Mouse (Mus musculus): ENCODE results near the gene Gbp8. TPM values are rescaled to one million over a fixed set of nuclear protein-coding genes. Genes with fewer than 3 reads are reported as not detected.
"Not testable (repeated sequence)": the region's sequence is repeated elsewhere in the genome, so short reads cannot be mapped to it uniquely, and the experiment has no call there.

Gene Gbp8
- polyA plus RNA-seq, 1 experiment from 2014 or later = 0.79 TPM

DNA sequence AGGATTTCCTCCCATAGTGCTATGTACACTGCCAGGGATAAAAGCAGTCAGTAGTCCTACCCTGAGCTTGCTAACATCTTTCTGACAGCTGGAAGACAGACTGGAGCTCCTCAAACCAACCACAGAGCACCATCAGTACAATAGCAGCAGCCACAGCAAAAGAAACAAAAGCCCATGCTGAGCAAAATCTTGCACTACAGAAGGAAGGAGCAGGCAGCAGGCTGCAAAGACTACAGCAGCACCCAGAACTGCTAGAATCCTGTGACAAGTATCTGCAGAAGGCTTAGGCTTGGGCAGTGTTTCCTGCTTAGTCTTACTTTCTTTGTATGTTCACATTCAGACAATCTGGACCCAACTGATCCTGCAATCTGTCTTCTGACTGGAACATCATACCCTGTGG lies 71.0 kb downstream of the Gbp8 start:
- ATAC-seq (ENCODE audit: low read depth); H3K27ac ChIP-seq (replicated peaks; ENCODE audit: low read depth, low read length); H3K27me3 ChIP-seq (replicated peaks; ENCODE audit: control insufficient read depth, insufficient read depth, low read length): not testable (repeated sequence)

DNA sequence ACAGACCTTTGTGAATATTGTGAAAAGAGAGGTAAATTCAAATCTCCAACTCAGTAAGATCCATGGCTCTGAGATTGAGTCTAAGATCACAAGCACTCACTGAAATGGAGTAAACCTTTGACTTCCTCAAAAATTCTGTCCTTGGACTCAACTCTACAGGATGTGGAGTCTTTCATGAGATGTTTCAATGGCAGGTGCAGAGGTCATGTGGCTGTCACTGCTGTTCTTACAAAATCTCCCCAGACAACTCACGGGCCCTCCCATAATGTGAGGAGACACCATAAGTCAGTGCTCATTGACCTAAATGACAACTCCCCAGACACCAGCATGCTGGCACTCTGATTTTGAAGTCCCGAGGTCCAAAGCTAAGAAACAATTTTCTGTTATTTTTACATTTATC lies 74.9 kb downstream of the Gbp8 start:
- 62% methylated on average over 2 of the region's 2 CpGs for WGBS
- H3K36me3 ChIP-seq (ENCODE audit: control insufficient read depth, insufficient read depth, low read length); H3K9me3 ChIP-seq (ENCODE audit: control insufficient read depth, low read length); H3K4me3 ChIP-seq (ENCODE audit: low read depth, low read length); H3K4me2 ChIP-seq (ENCODE audit: low read depth, low read length); H3K27me3 ChIP-seq (replicated peaks; ENCODE audit: control insufficient read depth, insufficient read depth, low read length); ATAC-seq (ENCODE audit: low read depth); DNase-seq (ENCODE audit: low spot score); H3K9ac ChIP-seq (ENCODE audit: low read depth, low read length); H3K4me1 ChIP-seq (ENCODE audit: control insufficient read depth, insufficient read depth, low read length); H3K27ac ChIP-seq (replicated peaks; ENCODE audit: low read depth, low read length): not testable (repeated sequence)

More for the DNA sequence above, 71.0 kb downstream of the Gbp8 start:
- not testable (repeated sequence) for H3K9me3 ChIP-seq (ENCODE audit: control insufficient read depth, low read length); H3K4me3 ChIP-seq (ENCODE audit: low read depth, low read length); H3K36me3 ChIP-seq (ENCODE audit: control insufficient read depth, insufficient read depth, low read length); DNase-seq (ENCODE audit: low spot score); H3K9ac ChIP-seq (ENCODE audit: low read depth, low read length); H3K4me2 ChIP-seq (ENCODE audit: low read depth, low read length); H3K4me1 ChIP-seq (ENCODE audit: control insufficient read depth, insufficient read depth, low read length)

DNA sequence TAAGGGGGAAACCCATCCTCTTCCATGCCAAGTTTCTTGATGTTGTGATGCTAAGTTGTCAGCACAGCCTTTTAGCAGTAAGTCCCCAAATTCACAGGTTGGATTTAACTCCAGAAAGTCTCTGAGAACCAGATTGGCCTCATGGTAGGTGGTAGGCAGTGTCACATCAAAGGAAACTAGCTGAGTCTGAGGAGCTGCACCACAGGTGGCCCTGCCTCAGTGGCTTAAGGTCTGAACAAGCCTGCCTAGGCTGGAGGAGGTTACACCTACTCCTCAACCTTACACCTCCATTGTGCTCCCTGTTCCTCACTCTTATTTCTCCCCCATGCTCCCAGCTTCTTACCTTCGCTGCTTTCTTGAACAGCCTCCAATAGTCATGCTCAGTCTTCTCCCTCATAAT lies 76.0 kb downstream of the Gbp8 start:
- Histone ChIP-seq H3K27ac (replicated peaks; ENCODE audit: low read depth, low read length) (no peak overlapping the region), H3K4me1 (ENCODE audit: control insufficient read depth, insufficient read depth, low read length) (no peaks in the 10 kb centered on the region), H3K9ac (ENCODE audit: low read depth, low read length) (no peak overlapping the region), H3K4me3 (ENCODE audit: low read depth, low read length) (no peak overlapping the region), H3K4me2 (ENCODE audit: low read depth, low read length) (no peak overlapping the region), H3K9me3 (ENCODE audit: control insufficient read depth, low read length) (no peaks in the 10 kb centered on the region), H3K36me3 (ENCODE audit: control insufficient read depth, insufficient read depth, low read length) (no peaks in the 10 kb centered on the region), H3K27me3 (replicated peaks; ENCODE audit: control insufficient read depth, insufficient read depth, low read length) (no peaks in the 10 kb centered on the region)
- ATAC-seq (ENCODE audit: low read depth) = no peak
- no peak for DNase-seq (ENCODE audit: low spot score)
- 74% methylated on average over 1 of the region's 1 CpGs for WGBS

DNA sequence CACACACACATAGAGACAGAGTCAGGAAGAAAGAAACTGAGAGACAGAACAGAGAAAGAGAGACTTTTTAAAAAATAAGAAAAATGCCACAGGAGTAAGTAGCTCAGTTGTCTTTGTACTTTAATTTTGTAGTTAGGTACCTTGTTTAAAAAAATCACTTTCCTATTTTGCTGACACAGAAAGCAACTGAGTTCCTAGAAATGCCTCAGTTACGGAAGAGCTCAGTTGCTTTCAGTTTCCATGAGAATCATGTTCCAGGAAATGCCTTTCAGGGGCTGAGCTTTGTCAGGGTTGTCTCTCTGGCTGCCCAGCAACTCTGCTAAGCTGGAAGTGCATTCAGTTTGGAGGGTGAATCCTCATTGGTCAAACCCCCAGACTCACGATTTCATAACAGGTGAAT lies 76.9 kb downstream of the Gbp8 start:
- ATAC-seq (ENCODE audit: low read depth); H3K36me3 ChIP-seq (ENCODE audit: control insufficient read depth, insufficient read depth, low read length); H3K4me1 ChIP-seq (ENCODE audit: control insufficient read depth, insufficient read depth, low read length); H3K4me3 ChIP-seq (ENCODE audit: low read depth, low read length); H3K9ac ChIP-seq (ENCODE audit: low read depth, low read length); H3K27me3 ChIP-seq (replicated peaks; ENCODE audit: control insufficient read depth, insufficient read depth, low read length); H3K9me3 ChIP-seq (ENCODE audit: control insufficient read depth, low read length); H3K4me2 ChIP-seq (ENCODE audit: low read depth, low read length); H3K27ac ChIP-seq (replicated peaks; ENCODE audit: low read depth, low read length); DNase-seq (ENCODE audit: low spot score): not testable (repeated sequence)
- WGBS = 67% methylated on average over 2 of the region's 2 CpGs

DNA sequence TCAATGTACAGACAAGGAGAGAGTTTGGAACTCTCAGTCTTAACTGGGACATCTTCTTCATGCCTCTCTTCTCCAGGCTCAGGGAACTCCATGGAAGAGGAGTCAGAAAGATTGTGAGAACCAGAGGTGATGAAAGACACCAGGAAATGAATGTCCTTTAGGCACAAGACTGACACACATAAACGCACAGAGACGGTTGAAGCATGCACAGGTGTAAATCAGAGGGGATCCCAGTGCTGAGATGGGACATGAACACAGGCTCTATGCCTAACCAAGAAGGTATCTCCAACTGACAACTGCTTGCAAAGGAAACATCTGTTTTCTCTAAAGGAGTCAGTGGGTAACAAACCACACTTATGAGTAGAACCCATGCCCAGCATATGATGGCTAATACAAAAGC lies 79.1 kb downstream of the Gbp8 start:
- no peaks in the 10 kb centered on the region for H3K4me1 ChIP-seq (ENCODE audit: control insufficient read depth, insufficient read depth, low read length)
- no peak for DNase-seq (ENCODE audit: low spot score)
- no peak overlapping the region for H3K4me3 ChIP-seq (ENCODE audit: low read depth, low read length)
- 95% methylated on average over 2 of the region's 2 CpGs for WGBS
- H3K27me3 ChIP-seq (replicated peaks; ENCODE audit: control insufficient read depth, insufficient read depth, low read length) = no peaks in the 10 kb centered on the region
- H3K9ac ChIP-seq (ENCODE audit: low read depth, low read length) = no peak overlapping the region
- ATAC-seq (ENCODE audit: low read depth) = no peak
- no peak overlapping the region for H3K27ac ChIP-seq (replicated peaks; ENCODE audit: low read depth, low read length)
- H3K36me3 ChIP-seq (ENCODE audit: control insufficient read depth, insufficient read depth, low read length) = no peaks in the 10 kb centered on the region
- H3K4me2 ChIP-seq (ENCODE audit: low read depth, low read length) = no peak overlapping the region
- H3K9me3 ChIP-seq (ENCODE audit: control insufficient read depth, low read length) = no peaks in the 10 kb centered on the region

DNA sequence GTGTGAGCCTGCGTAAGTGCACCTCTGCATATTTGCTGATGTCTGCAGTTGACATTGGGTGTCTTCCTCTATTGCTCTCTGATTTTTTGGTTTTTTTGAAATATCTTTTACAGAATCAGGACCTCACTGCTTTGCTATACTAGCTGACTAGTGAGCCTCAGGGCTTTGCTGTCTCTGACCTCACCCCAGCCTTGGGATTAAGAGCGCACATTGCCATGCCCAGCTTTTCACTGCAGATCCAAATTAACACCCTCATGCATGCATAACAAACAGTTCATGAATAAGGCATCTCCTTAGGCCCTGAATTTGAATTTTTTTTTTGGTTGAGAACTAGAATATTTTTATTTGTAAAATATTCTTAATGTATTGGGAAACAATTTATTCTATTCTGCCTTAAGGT lies 84.1 kb downstream of the Gbp8 start:
- no peak overlapping the region for H3K4me2 ChIP-seq (ENCODE audit: low read depth, low read length)
- no peak overlapping the region for H3K4me3 ChIP-seq (ENCODE audit: low read depth, low read length)
- H3K9ac ChIP-seq (ENCODE audit: low read depth, low read length) = no peak overlapping the region
- no peaks in the 10 kb centered on the region for H3K27me3 ChIP-seq (replicated peaks; ENCODE audit: control insufficient read depth, insufficient read depth, low read length)
- 90% methylated on average over 2 of the region's 2 CpGs for WGBS
- H3K27ac ChIP-seq (replicated peaks; ENCODE audit: low read depth, low read length) = no peak overlapping the region
- no peaks in the 10 kb centered on the region for H3K9me3 ChIP-seq (ENCODE audit: control insufficient read depth, low read length)
- ATAC-seq (ENCODE audit: low read depth) (no peak), DNase-seq (ENCODE audit: low spot score) (no peak)
- no peaks in the 10 kb centered on the region for H3K4me1 ChIP-seq (ENCODE audit: control insufficient read depth, insufficient read depth, low read length)
- H3K36me3 ChIP-seq (ENCODE audit: control insufficient read depth, insufficient read depth, low read length) = no peaks in the 10 kb centered on the region

DNA sequence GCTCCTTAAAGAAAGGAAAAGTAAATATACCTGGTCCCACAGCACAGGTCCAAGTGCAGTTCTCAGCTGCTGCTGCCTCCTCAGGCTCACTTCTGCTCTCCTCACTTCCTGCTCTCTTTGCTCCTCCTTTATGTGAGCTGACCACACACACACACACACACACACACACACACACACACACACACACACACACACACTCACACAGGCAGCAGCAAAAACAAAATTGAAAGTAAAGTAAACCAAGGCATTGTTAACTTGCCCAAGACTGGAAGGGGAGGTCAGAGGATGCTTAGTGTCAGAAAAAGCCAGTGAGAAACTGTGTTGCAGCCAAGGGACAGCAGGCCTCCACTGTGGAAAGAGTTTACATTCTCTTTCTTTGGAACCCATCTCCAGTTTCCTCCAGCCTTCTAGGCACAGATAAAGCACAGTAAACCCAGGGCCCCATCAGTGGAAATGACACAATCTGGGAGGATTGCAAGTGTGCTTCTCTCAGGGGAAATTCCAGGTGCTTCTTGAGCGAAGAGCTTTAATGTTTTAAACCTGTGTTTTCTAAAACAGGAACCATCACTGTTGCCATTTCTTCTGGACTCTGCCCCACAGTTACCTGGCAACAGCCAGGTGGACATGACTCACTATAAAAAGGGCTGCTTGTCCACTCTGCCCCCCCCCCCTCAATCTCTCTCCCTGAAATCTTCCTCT lies 85.7 kb downstream of the Gbp8 start:
- not testable (repeated sequence) for ATAC-seq (ENCODE audit: low read depth)
- 54% methylated on average over 1 of the region's 1 CpGs for WGBS

DNA sequence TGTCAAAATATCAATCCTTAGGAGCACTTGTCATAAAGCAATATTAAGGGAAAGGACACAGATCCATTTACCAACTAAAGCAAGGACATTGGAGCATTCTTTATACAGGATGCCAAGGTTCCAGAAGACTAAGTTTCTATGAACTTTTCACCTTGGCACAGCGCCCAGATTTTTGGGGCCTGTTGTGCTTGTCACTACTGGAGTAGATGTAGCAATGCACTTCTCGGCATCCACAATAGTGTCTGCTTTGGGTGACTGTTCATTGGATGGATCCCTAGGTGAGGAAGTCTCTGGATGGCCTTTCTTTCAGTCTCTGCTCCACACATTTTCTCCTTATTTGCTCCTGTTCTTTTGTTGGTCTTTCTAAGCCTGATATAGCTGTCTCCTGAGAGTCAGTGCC lies 107.0 kb downstream of the Gbp8 start:
- Histone ChIP-seq H3K4me1 (ENCODE audit: control insufficient read depth, insufficient read depth, low read length) (no peaks in the 10 kb centered on the region), H3K36me3 (ENCODE audit: control insufficient read depth, insufficient read depth, low read length) (no peaks in the 10 kb centered on the region), H3K9ac (ENCODE audit: low read depth, low read length) (no peak overlapping the region), H3K27me3 (replicated peaks; ENCODE audit: control insufficient read depth, insufficient read depth, low read length) (no peaks in the 10 kb centered on the region), H3K27ac (replicated peaks; ENCODE audit: low read depth, low read length) (no peak overlapping the region), H3K4me2 (ENCODE audit: low read depth, low read length) (no peak overlapping the region), H3K4me3 (ENCODE audit: low read depth, low read length) (no peak overlapping the region), H3K9me3 (ENCODE audit: control insufficient read depth, low read length) (no peaks in the 10 kb centered on the region)
- DNase-seq (ENCODE audit: low spot score) (peak; percentile 5), ATAC-seq (ENCODE audit: low read depth) (no peak)
- WGBS = 84% methylated on average over 2 of the region's 2 CpGs

More for the DNA sequence above, 85.7 kb downstream of the Gbp8 start:
- H3K9ac ChIP-seq (ENCODE audit: low read depth, low read length); H3K4me3 ChIP-seq (ENCODE audit: low read depth, low read length); H3K27ac ChIP-seq (replicated peaks; ENCODE audit: low read depth, low read length); H3K4me1 ChIP-seq (ENCODE audit: control insufficient read depth, insufficient read depth, low read length); H3K36me3 ChIP-seq (ENCODE audit: control insufficient read depth, insufficient read depth, low read length); H3K4me2 ChIP-seq (ENCODE audit: low read depth, low read length); H3K27me3 ChIP-seq (replicated peaks; ENCODE audit: control insufficient read depth, insufficient read depth, low read length); H3K9me3 ChIP-seq (ENCODE audit: control insufficient read depth, low read length): not testable (repeated sequence)
- DNase-seq (ENCODE audit: low spot score) = peak; percentile 27

DNA sequence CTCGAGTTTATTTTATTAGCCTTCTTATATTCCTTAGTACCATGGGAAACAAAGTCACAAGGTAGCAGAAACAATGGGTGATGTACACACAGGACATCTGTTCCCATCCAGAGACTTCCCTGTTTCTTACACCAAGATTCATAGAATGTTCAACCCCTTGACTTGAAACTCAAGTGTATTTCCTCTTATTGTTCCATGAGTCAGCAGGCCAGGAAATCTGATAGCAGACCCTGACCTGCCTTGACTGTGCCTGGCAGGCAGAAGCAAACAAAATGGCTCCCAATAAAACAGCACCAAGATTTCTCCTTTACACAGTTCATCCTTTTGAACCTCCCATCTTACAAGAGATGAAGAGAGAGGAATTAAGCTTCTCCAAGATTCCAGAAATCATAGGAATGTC lies 126.8 kb downstream of the Gbp8 start:
- DNase-seq (ENCODE audit: low spot score) = no peak
- ATAC-seq (ENCODE audit: low read depth) = no peak
- Histone ChIP-seq H3K36me3 (ENCODE audit: control insufficient read depth, insufficient read depth, low read length) (no peaks in the 10 kb centered on the region), H3K27ac (replicated peaks; ENCODE audit: low read depth, low read length) (no peak overlapping the region), H3K27me3 (replicated peaks; ENCODE audit: control insufficient read depth, insufficient read depth, low read length) (no peaks in the 10 kb centered on the region), H3K9me3 (ENCODE audit: control insufficient read depth, low read length) (no peaks in the 10 kb centered on the region), H3K9ac (ENCODE audit: low read depth, low read length) (no peak overlapping the region), H3K4me1 (ENCODE audit: control insufficient read depth, insufficient read depth, low read length) (no peaks in the 10 kb centered on the region), H3K4me3 (ENCODE audit: low read depth, low read length) (no peak overlapping the region), H3K4me2 (ENCODE audit: low read depth, low read length) (no peak overlapping the region)
- 82% methylated on average over 1 of the region's 1 CpGs for WGBS

Measured in embryonic facial prominence, embryonic 14.5 days (tissue).